Mouse (Mus musculus) adrenal gland, adult 8-10 months (tissue): Measurements from ENCODE around the gene Ltv1. TPM values are rescaled to one million over a fixed set of nuclear protein-coding genes. Genes with fewer than 3 reads are reported as not detected.
"Not testable (repeated sequence)": the region's sequence is repeated elsewhere in the genome, so short reads cannot be mapped to it uniquely, and the experiment has no call there.

Source experiments
- DNase-seq: peaks from one replicate; pipeline ENCODE4 v3.0.0; 2022
- total RNA-seq, 4 experiments: library from RNA; stranded (reverse); gene quantifications; 2 replicates each; pipeline ENCODE4 v1.2.4; 2022

The Ltv1 gene
- total RNA-seq, 4 experiments from 2014 or later = 34.7 to 46.0 (median 40.2) TPM

DNA sequence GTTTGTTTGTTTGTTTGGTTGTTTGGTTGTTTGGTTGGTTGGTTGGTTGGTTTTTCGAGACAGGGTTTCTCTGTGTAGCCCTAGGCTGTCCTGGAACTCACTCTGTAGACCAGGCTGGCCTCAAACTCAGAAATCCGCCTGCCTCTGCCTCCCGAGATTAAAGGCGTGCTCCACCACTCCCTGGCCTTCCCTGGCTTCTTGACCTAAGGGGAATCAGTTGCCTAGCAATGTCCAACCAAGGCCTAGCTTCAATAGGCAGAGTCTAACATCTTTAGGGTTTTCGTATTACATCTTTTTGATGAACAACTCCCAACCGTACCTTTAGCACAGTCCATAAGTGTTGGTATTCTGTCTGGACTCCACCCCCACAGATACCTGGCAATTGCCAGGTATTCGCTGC, 528 bp upstream of the Ltv1 start:
- DNase-seq = not testable (repeated sequence)

DNA sequence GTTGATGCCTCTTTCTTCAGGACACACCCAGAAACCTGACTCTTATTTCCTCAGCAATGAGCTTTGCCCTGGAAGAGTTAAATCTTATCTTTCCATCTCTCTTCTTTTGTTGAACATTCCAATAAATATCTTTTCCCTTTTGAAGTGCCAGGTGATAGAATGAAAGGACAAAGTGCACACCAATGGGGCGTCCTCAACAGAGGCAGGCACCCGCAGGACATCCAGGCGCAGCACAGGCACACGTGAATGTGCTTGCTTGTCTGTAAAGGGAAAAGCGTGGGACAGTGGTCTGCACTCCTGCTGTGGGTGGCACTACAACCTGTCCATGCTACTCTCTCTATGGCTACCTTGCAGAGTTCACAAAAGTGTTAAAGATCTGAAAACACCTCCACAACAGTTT, 3.1 kb downstream of the Ltv1 start:
- DNase-seq = no peak

GRCm38 (mm10) chr10:13186754-13187153, 6.2 kb downstream of the Ltv1 start:
- no peak for DNase-seq

DNA sequence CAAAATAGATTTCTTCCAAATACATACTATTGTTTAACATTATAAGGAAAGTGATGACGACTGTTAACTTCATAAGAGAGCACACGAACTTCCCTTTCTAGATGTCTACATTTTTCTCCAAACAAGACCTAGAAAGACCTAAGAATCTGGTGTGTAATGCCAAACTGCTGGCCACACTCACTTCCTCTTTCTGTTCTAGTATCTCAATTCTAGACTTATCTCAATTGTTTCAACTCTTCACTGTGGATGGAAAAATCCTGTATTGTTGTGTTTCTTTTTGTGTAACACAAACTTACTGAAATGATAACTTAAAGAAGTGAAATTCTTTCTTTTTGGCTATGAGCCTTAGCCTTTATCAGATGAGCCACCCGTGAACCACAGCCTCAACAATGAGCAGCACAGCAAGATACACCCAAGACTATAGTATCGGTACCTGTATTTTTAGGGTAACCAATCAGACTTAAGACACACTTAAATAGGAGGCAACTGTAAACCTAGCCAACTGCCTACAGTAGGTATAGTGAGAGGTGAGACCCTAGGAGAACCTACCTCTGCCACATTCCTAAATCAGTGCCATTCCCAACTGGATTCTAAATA, 8.7 kb downstream of the Ltv1 start:
- DNase-seq = no peak

GRCm38 (mm10) chr10:13180211-13180610, 12.8 kb downstream of the Ltv1 start:
- no peak for DNase-seq

DNA sequence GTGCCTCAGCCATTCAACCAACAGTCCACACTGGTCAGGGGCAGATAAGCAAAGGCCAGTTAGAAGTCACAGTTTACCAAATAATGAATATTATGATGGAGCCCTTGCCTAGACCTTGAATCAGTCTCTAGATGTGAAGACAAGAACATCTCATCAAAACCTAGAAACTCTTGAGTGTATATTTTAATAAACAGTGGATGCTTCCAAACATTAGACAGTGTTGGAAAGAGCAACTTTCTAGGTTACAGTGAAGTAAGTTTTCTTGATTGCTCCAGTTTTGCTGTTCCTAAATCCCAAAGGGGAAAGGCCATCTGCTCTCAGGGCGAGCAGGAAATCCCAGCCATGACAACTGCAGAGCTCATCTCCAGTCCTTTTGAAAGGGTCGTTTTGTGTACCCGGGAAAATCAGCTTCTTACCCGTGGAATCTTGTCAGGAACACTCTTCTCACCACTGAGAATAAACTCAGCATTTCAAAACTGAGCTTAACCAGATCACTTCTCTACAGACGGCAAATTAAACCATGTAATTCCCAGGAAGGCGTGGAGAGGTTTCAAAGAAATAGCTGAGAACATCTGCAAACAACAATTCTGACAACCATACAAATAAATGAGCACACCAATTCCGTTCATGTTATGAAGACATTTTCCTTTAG, 14.9 kb downstream of the Ltv1 start, which contains the start of gene Zc2hc1b:
Zc2hc1b (minus strand) TSS at position 51 of the 652 bp plus-strand sequence.
- no peak for DNase-seq

- no peak for DNase-seq
Observed at GRCm38 (mm10) chr10:13175866-13176265, 17.1 kb downstream of the Ltv1 start.

- no peak for DNase-seq
Observed at GRCm38 (mm10) chr10:13172798-13173221, 20.2 kb downstream of the Ltv1 start.

DNA sequence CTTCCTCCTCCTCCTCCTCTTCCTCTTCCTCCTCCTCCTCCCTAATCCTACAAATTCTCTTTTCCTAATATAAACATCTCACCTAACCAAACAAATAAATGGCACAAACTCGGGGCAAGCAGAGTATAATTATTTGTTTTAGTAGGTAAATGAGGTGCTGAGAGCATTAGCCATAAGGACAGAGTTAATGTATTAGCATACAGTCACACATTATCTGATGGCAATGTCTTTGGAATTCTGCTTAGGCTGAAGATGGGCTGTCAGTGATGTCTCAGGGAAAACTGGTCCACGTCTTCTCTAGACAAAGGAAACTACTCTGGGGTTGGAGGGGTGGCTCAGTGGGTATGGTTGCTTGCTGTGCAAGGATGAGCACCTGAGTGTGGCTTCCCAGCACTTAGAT, 21.5 kb downstream of the Ltv1 start:
- no peak for DNase-seq

- no peak for DNase-seq
Observed at GRCm38 (mm10) chr10:13170739-13171448, 22.1 kb downstream of the Ltv1 start.

DNA sequence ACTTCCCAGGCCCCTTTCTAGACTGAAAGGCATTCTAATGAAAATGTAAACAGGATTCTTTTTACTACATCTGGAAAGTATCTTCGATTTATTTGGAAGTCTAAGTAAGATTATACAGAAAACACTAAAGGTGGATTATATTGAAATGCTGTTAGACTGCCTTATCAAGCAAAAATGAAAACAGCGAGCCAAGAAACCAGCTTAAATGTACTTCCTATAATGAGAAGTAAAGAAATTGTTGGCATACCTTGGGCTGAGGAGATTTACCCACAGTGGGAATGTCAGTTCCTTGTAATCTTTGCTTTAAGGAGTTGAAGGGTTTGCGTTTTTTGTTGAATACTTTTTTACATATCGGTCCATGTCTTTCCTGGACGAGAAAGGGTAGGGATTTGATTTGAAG, 24.5 kb downstream of the Ltv1 start:
- DNase-seq = no peak

DNA sequence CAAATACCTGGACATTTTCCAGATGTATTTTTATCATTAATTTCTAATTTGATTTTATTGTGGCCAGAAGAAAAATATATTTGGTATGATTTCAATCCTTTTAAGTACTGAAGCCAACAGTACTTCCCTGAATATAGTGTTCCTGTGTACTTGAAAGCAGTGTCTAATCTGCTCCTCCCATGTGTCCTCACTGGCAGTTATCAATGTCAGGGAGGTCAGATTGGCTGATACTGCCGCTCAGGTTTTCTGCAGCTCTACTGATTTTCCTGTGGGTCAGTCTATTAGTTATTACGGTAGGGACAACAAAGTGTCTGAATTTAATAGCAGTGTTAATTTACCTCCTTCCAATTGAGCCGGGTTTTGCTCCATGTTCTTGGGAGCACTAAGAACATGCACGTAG, 30.9 kb downstream of the Ltv1 start:
- no peak for DNase-seq

DNA sequence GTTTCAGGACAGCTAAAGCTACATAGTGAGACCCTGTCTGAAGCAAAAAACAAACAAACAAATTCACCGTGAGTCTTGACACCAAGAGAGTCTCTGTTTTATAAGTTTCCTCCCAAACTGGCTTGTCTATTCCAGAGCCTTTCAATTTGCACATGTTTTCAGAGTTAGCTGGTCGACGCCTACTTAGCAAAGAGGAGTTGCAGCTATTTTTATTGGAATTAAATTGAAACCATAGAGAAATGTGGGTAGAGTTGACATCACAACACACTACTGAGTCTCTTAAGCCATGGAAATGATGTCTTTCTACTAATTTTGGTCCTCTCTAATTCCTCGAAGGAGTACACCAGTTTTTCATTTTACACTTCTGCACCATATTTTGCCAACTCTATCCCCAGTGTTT, 32.1 kb downstream of the Ltv1 start:
- no peak for DNase-seq

GRCm38 (mm10) chr10:13155377-13155776, 37.6 kb downstream of the Ltv1 start:
- DNase-seq = no peak

GRCm38 (mm10) chr10:13152811-13153364, 40.1 kb downstream of the Ltv1 start:
- DNase-seq = no peak

- DNase-seq = no peak
Observed at GRCm38 (mm10) chr10:13151353-13151752, 41.6 kb downstream of the Ltv1 start.

- no peak for DNase-seq
Observed at GRCm38 (mm10) chr10:13150435-13150834, 42.5 kb downstream of the Ltv1 start.

DNA sequence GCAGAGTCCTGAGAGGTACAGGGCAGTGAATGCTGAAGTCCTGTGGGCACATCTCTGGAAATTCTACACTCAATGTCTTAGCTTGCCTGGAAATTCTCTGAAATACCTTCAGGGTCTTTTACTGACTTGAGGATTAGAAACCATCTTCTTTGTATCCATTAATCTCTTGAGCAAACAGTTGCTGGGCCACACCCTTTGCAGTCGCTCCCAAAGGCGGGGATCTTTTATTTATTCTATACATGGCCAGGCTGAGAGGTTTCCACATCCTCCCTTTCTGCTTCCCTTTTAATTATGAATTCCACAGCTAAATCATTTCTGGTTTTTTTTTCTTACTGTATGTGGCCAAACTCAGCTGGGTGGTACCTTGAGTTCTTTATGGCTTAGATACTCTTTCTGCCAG, 52.5 kb downstream of the Ltv1 start:
- DNase-seq = no peak

- DNase-seq = no peak
Observed at GRCm38 (mm10) chr10:13137906-13138305, 55.1 kb downstream of the Ltv1 start.

- DNase-seq = no peak
Observed at GRCm38 (mm10) chr10:13135751-13136150, 57.2 kb downstream of the Ltv1 start.

GRCm38 (mm10) chr10:13135276-13135675, 57.7 kb downstream of the Ltv1 start:
- no peak for DNase-seq

DNA sequence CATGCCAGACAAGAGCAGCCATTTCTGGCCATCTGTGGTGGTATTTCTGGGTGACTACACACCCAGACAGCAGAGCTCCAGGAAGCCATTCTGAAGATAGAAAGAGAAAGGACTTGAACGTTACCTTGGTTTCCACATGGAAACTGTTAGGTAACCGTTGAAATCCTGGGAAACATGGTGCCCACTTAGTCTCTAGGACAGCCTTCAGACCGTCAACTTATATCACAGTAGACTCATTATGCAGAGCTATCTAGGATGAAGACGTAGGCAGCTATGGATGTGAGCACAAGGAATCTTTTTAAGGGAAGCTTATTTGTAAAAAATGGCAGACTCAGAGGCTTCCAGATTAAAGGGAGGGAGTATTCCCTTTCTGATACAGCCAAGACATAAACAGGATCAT, 59.1 kb downstream of the Ltv1 start:
- no peak for DNase-seq
